Mouse (Mus musculus) activated CD4-positive, CD25-positive, alpha-beta regulatory T cell, adult 4 months (primary cell): ENCODE measurements around the gene Rbms3. TPM values are rescaled to one million over a fixed set of nuclear protein-coding genes. Genes with fewer than 3 reads are reported as not detected.

Source experiments
- ATAC-seq: one replicate; pipeline ENCODE4 v1.8.0; 2017
- polyA plus RNA-seq, 2 experiments: library from polyadenylated mRNA; unstranded; fragments of 100-300 nt; shearing (Covaris generic); gene quantifications; one replicate each; pipeline ENCODE4 v1.2.1; 2017

The Rbms3 gene
- polyA plus RNA-seq, 2 experiments from 2014 or later = not detected

DNA sequence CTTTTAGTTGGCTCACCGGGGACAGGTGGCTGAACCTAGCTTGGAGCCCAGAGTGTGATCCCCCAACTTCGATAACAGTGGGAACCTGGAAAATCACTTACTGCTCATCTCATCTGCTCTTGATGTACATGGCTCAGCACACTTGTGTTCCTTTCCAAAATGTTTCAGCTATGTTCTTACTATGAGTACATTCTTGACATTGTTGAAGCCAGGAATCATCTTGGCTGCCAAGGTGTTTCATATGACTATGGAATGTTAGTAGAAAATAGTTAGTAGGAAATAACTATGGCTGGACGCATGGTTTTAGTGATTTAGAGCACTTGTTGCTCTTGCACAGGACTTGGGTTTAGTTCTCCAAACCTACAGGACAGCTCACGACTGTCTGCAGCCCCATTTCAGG lies 451.3 kb downstream of the Rbms3 start:
- ATAC-seq = no peak

DNA sequence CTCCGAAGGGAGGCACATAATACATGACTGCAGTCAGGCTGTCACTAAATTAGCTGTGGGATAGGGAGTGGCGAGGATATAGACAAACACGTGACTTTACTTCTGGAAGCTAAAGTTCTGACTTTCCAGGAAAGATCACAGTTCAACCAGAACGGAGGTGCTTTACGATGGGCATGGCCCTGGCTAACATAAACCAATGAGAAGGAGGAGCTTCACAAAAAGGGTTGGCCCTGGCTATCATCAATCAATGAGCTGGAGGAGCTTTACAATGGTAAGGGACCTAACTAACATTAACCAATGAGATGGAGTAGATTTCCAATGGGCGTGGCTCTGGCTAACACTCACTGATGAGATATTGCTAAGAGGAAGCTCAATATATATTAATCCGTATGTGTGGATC lies 457.2 kb downstream of the Rbms3 start:
- ATAC-seq = no peak

DNA sequence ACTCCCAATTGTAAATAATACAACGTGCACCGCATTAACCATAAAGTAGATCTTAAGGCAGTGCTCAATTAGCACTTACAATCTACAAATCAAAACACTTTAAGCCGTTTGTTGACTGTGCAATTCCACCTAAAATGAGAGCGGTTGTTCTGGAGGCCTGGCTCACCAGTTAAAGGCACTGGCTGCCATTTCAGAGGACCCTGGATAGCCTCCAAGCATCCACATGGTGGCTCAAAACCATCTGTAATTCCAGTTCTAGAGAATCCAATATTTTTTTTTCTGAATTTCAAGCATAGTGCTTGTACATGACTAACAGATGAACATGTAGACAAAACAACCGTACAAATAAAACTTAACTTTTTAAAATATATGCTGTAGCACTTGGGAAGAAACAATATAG lies 460.5 kb downstream of the Rbms3 start:
- no peak for ATAC-seq

DNA sequence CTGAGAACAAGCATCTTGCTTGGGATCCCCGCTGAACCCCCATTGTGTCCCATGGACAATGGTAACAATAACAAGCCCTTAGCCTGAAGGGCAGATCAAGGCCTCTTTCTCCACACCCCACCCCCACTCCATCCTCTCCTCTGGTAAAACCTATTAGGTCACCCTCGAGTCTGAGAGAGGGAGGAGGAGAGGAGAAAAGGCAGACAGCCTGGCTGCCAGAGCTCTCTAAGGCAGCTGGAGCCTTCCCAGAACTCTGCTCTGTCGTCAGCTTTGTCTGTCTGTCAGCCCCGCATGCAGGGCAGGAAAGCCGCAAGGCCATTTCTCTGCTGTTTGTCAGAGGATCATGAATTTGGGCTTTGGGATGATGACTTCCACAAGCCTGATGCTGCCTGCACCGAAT lies 466.6 kb downstream of the Rbms3 start:
- no peak for ATAC-seq

DNA sequence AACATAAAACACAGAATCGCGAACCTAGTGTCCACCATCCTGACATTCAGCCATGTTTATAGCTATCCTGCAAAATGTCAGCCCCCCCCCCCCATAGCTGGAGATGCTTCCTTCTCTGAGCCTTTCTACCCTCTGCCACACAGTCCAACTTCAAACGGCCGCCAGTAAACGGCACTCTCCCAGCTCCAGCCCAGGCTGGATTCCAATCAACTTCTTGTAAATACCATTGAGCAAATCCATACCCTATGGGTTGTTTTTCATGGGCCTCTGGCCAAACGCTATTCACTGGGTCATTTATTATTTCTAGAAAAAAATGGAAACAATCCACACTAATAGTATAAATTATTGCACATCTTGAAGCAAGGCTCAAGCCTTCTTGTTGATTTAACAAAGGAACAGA lies 468.6 kb downstream of the Rbms3 start:
- no peak for ATAC-seq

DNA sequence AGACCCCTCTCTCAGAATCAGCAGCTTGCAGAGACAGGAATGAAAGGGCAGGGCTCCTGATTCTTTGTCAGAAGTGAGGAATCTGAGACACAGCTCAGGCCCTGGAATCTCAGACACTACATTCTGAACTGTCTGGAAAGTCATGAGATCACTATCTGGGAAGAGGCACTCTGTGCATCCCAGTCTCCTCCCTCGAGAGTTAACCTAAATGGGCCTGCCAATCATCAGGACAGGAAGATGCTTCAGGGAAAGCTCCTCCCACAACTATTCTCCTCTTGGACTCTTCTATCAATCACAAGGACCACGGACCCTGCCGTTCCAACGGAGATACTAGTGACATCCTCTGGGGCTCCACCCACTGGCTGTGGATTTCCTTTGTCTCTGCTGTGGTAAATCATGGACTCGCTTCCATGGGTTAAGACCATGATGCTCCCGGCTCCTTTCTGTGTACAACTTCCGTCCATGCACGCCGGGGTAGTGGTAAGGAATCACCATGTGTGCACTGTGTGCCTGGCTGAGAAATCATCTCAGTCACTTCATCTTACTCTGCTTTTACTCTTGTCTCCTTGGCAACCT lies 473.3 kb downstream of the Rbms3 start:
- ATAC-seq = no peak

DNA sequence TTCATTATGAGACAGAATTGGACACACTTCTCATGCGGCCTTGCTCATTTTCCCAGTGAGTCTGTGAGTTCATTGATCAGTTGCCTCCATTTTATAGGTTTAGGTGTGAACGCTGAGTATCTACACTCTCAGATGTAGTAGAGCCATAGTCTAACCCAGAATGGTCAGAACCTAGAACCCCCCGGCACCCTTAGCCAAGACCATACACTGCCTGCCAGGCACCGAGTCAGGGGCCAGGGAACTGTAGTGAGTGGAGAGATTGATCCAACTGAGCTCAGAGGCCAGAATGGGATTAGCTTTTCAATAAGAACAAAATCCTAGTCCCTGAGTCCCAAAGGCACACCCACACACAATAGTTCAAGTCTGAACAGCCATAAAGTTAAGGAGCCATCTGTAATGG lies 475.1 kb downstream of the Rbms3 start:
- ATAC-seq = no peak

DNA sequence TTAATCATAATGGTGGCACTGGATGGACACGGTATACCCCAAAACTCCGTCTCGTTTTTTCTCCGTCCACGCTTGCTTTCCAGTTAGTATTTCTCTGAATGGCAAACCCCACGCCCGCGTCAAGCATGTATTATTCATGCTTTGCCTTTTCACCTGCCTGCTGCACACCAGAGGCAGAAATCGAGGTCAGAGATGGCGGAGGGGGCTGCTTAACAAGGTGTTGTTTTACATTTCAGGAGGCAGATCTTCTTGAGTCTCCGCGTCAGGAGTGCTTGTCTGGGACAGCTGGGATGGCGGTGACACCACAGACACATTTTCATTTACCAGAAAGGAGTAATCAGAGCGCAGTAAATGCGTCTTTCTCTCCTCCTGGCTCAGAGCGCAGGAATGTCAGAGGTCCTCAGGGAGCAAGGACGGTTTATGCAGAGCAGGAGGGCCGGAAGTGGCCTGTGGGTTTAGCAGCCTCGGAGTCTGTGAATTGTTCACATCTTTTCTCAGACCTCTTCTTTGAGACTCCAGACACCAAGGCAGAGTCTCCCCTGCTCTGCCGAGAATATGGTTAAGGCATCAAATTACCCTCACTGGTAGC lies 475.9 kb downstream of the Rbms3 start:
- ATAC-seq = no peak

DNA sequence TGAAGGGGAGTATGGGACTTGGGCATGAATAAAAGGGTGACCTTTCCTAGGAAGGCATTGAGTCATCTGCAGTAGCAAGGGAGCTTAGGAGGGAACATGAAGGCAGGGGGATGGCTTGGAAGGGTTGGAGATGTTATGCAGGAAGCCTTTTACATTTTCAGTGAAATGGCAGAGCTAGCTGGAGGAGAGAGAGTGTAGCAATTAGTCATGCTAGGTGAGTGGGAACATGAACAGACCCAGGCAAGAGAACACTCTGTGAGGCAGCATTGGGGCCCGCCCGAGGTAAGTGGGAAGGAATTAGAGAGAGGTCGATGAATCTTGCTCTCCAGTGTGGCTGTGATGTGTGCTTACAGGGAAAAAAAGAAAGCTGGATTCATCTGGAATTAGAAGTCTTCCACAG lies 477.8 kb downstream of the Rbms3 start:
- no peak for ATAC-seq

DNA sequence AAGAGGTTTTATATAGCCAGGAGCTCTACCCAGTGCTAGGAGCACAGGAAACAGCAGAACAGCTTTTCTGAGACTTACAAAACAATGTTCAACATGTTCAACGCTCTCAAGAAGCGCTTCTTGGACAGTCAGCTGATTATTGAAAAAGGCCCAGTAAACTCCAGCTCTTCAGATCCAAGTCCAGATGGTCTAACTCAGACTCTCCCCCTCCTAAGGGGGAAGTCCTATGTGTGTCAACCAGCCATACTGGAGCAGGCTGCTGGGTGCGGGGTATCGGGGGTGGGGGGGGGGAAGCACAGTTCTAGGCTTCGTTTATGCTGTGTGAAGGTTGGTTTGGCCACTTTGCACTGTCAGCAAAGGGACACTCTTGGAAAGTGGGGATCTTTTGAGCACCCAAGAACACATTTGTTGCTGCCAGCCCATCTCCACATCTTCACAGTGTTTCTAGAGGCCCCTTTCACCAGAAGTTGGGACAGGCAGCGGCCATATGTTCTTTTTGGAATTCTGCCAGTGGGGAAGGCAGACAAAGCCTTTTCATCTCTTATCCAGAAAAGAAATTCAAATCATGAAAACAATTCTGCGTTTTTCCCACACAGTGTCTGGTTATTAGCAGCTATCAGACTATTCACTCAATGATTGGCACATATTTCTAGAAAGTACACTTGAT lies 485.5 kb downstream of the Rbms3 start:
- no peak for ATAC-seq

DNA sequence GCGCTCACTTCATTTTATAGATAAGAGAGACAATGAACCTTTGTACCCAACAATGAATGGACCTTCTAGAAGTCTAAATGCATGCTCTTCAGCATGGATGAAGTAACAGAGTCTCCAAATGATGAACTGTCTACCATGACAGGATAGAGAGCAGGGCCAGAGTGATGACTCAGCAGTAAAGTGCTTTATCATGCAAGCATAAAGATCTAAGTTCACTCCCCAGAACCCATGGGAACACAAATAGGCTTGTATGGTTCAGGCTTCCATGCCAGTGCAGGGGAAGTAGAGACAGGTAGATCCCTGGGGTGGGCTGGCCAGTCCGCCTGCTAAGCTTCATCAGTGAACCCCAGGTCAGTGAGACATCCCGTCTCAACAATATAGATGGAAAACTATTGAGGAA lies 489.7 kb downstream of the Rbms3 start:
- no peak for ATAC-seq

DNA sequence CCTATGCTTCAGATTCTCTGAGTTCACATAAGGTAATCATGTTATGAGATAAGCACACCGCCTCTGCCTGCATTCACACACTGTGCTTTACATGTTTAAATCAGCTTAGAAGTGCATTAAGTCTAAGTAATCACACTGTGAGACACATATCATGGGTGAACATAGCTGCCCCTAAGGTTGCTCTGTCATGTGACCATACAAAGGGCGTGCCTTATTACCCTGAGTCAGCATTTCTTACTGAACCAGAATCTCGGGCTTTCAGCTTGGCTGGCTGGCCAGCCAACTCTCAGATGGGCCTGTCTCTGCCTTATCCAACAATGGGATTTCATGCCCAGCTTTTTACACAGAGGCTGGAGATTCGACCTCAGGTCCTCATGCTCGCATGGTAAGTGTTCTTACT lies 493.3 kb downstream of the Rbms3 start:
- ATAC-seq = no peak

DNA sequence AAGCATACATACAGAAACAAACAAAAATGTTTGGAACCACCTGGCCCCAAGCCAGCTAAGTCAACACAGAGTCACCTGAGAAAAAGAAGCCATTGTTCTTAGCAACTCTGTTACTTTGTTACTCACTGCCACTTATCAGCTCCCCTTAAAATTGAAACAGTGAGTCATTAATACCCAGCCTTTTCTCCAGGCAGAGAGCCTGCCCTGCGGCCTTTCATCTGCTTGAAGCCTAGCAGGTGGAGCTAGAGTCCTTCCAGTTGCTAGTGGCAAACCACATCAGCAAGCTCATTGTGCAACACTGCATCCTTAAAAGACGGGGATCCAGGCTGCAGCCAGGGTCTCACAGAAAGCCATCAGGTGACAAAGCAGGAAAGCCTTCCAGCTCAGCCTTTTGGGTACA lies 495.7 kb downstream of the Rbms3 start:
- no peak for ATAC-seq

DNA sequence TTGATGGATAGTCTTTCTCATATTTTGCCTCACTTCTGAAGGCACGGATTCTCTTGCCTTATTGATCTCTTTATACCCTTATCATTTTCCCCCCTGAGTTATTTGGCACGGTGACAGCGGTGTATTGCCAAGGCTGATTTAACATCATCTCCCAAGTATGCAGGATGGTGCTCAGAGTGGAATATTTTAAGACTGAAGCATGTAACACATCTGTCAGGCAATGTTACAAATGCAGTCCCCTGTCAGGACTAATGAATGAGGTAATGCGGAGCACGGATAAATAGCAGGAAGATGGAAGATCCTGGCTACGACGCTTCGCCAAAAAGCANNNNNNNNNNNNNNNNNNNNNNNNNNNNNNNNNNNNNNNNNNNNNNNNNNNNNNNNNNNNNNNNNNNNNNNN lies 502.9 kb downstream of the Rbms3 start:
- no peak for ATAC-seq

DNA sequence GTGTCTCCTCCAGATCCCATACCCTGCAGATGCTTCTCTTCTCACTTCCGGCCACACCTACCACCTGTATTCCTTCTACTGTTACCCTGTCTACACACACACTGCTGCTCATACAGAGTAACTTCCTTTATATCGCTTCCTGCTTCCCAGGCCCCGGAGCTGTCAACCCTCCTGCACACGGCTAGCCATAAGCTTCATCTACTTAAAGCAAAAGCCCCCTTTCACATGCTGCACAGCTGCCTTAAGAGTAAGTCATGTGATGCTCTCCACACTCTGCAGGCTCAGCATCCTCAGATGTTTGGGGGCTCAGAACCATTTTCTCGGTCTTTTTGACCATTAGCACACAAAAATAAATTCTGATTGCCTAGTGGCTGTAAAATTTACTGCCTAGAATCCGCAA lies 503.9 kb downstream of the Rbms3 start:
- ATAC-seq = no peak

DNA sequence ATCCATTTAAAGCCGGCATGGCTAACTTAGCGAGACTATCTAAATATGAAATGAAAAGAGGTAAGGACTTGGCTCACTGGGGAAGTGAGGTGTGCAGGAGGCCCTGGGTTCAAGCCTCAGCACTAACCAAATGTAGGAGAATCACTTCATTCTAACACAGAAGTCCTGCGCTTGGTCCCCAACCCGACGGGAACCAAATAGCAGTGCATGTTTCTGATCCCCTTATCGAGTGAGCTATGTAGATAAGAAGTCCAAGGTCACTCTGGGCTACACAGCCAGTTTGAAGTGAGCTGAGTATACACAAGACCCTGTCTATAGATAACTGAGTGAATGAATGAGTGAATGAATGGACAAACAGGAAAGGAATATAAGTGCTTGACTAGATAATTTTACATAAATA lies 508.1 kb downstream of the Rbms3 start:
- no peak for ATAC-seq

DNA sequence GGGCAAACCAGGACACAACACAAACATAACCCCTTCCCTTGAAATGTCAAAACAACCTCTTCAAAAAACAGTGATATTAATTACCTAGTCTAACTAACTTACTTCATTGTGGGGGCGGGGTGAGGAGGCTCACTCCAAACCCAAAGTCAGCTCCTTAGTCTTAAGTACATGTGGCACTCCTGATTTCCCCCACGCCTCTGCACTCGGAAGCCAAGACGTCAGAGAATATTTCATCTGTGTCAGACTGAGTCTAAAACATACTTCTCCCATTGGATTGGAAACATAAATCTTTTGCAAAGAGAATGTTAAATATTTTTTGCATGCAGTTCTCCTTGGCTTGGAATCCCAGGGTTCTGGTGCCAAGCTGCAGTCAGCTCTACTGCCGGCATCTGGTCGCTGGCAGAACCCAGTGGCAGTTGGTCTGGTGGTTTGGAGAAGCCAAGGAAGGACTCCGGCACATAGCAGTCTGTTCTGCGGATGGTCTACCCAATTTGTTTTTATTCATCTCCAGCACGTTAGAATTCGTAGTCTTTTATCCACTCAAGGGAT lies 512.5 kb downstream of the Rbms3 start:
- ATAC-seq = no peak

DNA sequence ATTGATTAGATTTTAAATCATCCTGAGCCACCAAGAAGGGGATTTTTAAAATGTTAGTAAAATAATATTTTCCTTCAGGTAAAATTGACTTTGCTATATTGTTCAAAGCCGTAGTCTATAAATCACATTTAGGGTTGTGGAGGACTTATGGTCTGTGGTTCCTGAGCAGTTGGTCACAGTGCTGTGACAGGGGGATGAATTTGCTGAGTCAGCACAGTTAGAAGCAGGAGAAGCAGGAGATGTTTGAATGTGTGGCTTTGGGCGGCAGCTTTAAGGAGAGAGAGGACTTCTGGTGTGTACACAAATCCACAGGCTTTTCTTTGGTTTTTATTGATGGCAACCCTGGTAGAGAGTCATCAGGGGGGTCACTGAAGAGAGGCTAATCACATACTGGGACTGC lies 514.1 kb downstream of the Rbms3 start:
- ATAC-seq = no peak

DNA sequence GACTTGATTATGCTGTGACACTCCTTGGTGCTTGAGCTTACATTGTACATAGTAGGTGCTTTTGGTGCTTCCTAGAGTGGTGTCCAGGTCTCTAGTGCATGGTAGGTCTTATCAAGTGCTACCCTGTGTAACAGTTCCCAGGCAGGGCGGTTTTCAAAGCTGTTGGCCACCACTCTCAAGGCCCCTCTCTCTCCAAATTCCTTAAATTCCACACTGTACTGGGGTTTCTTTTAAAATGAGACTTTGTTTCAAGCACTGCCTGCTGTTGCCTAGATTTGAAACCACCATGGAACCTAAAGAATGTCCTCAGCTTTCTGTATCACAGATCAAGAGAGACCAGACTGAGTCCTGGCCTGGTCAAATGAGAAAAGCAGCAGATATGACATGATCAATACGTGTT lies 516.1 kb downstream of the Rbms3 start:
- ATAC-seq = no peak

DNA sequence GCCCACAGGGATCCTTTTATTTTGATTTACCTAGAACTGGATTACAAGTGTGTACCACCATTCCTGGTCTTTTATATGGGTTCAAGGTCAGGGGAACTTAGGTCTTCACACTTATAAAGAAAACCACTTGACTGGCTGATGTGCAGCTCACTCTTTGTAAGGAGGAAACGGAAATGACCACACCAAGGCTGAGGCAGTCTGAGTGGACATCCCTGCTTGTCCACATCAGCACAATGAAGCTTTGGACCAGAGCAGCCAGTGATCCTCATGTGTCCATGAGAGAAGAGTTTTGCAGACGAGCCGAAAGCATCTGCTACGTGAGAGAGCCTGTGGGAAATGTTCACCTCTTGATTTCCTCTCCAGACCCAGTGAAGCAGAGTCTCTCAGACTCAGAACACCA lies 521.8 kb downstream of the Rbms3 start:
- ATAC-seq = no peak

DNA sequence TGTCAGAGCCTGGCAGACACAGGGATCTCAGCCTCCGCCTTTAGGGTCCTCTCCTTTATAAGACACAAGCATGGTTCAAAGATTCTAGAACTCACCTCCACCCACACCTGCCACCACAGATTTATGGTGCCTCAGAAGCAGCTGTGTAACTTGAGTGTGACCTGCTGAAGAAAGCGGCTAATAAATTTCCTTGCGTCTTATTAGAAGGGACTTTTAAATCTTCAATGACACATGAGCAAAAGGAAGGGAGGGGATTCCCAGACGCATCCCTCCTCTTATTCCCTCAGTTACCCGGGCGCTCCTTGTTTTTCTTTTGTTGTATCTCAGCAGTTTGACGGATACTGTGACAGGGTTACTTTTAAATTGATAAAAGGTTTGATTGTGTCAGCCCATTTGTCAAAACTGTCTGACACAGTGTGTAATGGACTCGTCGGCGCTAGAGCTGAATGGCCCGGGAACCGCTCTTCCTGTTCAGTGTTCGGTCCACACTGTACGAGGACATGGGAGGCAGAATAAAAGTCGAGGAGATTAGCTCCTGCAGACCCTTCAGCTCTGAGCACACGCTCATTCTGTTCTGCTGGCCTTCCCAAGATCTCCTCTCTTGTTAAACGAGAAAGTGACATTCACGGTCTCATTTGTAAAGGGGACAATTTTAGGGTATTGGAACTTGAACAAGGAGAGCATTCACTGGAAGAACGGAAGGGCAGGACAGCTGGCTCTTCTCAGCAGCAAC lies 527.3 kb downstream of the Rbms3 start:
- no peak for ATAC-seq

DNA sequence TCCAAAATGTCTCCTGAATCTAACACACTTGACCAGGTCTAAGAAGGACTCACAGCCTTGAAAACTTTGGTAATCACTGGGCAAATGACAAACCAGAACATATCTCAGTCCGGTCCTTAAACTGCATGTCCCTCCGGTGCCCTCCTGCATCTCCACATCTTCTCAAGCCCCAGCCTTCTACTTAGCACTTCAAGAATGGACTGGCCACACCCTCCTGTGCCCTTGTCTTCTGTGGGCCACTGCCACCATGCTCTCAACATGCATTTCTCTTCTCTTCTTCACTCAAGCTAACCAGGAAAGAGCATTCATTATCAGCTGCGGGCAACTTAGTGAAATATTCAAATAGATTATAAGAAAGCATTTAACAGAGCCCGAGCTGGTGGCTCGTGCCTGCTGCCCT lies 529.5 kb downstream of the Rbms3 start:
- no peak for ATAC-seq

DNA sequence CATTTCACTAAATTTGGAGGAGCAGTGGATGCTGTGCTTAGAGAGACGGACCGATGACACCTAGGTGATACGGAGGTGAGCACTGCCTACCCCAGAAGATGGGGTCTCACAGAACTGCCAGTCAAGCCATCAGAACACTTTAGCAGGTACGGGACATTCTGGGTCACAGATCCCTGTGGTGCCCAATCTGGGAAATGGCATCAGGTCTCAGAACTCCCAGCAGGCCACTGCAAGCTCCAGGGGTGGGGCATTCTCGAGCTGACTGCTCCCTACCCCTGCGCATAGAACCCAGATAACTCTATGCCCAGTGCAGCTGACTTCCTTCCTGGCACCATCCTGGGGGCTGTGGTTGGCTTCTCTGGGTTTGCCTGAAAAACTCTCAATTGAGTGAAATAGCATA lies 536.2 kb downstream of the Rbms3 start:
- ATAC-seq = no peak

DNA sequence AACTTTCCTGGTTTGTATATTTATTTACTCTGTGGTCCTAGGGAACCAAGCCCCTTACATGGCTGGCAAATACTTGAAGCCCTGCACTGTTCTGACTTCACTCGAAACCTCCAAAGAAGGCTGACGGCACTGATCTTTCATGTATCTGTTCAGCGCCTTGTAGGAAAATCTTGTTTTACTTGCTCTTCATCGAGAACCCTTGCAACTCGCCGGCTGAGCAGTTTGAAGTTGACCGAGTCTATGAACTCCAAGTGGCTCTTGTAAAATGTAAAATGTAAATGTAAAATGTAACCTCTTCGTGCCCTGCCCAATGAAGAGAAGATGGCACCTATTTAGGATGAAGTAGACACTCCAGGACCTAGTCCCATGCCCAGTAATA lies 537.5 kb downstream of the Rbms3 start:
- no peak for ATAC-seq
